Mouse (Mus musculus) bone marrow, adult 2 months (tissue): ENCODE results near the gene 1700001J03Rik. TPM values are rescaled to one million over a fixed set of nuclear protein-coding genes. Genes with fewer than 3 reads are reported as not detected.
"Not testable (repeated sequence)": the region's sequence is repeated elsewhere in the genome, so short reads cannot be mapped to it uniquely, and the experiment has no call there.

ENCODE experiments used
- H3K27ac ChIP-seq: fragments of 200-500 bp; 2 replicates; pipeline ENCODE4 v1.5.1; 2012; ENCODE audit warnings: low read depth, mild to moderate bottlenecking, control low read depth, inconsistent platforms, low read length; ENCODE audit not compliant: control insufficient read depth, poor library complexity, insufficient read depth
- H3K4me1 ChIP-seq: fragments of 200-500 bp; 2 replicates; pipeline ENCODE4 v1.6.1; 2011; ENCODE audit warnings: low read length; ENCODE audit not compliant: control insufficient read depth, insufficient read depth
- H3K4me3 ChIP-seq: fragments of 200-500 bp; replicated peaks from 2 replicates; pipeline ENCODE3; 2011; ENCODE audit warnings: mild to moderate bottlenecking, low read depth, low read length, control low read depth; ENCODE audit not compliant: control insufficient read depth
- CTCF ChIP-seq: fragments of 200-500 bp; IDR thresholded peaks from 2 replicates; pipeline ENCODE4 v1.5.1; 2011; ENCODE audit warnings: low read length, control low read depth; ENCODE audit not compliant: control insufficient read depth, insufficient read depth
- POLR2A ChIP-seq: fragments of 200-500 bp; IDR thresholded peaks from 2 replicates; pipeline ENCODE4 v1.6.1; 2011; ENCODE audit warnings: low read depth, mild to moderate bottlenecking, control low read depth, low read length, borderline replicate concordance; ENCODE audit not compliant: control insufficient read depth
- WGBS: fragments of 180-500 bp; shearing (Covaris S2); methylation state at CpG from one replicate; pipeline ENCODE4 v1.1.7; 2018; 5-methylcytosine and 5-hydroxymethylcytosine counted together
- polyA plus RNA-seq: library from polyadenylated mRNA; stranded (reverse); fragments of >200 nt; gene quantifications from 2 replicates; pipeline ENCODE4 v1.2.4, GENCODE M21; 2011; ENCODE audit warnings: low replicate concordance; ENCODE audit not compliant: missing spikeins, insufficient read depth, insufficient read length

1700001J03Rik gene
- polyA plus RNA-seq, 1 experiment: not detected

GRCm38 (mm10) chr5:146193360-146193759 lies 8.3 kb upstream of the 1700001J03Rik start:
- TF ChIP-seq CTCF (no peak), POLR2A (no peak)
- H3K4me3 ChIP-seq: no peak overlapping the region
- 79% methylated on average over 8 of the region's 8 CpGs for WGBS
- no peaks in the 10 kb centered on the region for H3K4me1 ChIP-seq
- no peak overlapping the region for H3K27ac ChIP-seq

- 60% methylated on average over 3 of the region's 3 CpGs for WGBS
- no peak for TF ChIP-seq POLR2A
- Histone ChIP-seq H3K27ac (no peak overlapping the region), H3K4me1 (no peaks in the 10 kb centered on the region), H3K4me3 (no peak overlapping the region)
These were observed 5.6 kb upstream of the 1700001J03Rik start for GRCm38 (mm10) chr5:146190501-146191269.

- WGBS: 48% methylated on average over 4 of the region's 4 CpGs
- H3K4me1 ChIP-seq: no peaks in the 10 kb centered on the region
- H3K4me3 ChIP-seq: no peak overlapping the region
- TF ChIP-seq CTCF (no peak), POLR2A (no peak)
- no peak overlapping the region for H3K27ac ChIP-seq
These were observed 5.0 kb upstream of the 1700001J03Rik start for GRCm38 (mm10) chr5:146190093-146190492.

- no peak overlapping the region for H3K4me3 ChIP-seq
- TF ChIP-seq POLR2A (no peak), CTCF (no peak)
- H3K4me1 ChIP-seq: no peaks in the 10 kb centered on the region
- no peak overlapping the region for H3K27ac ChIP-seq
- WGBS: 85% methylated on average over 7 of the region's 7 CpGs
These were observed 3.6 kb upstream of the 1700001J03Rik start for GRCm38 (mm10) chr5:146188712-146189111.

- no peak overlapping the region for H3K27ac ChIP-seq
- WGBS: 79% methylated on average over 1 of the region's 1 CpGs
- H3K4me3 ChIP-seq: no peak overlapping the region
- H3K4me1 ChIP-seq: no peaks in the 10 kb centered on the region
- TF ChIP-seq CTCF: no peak
- no peak for TF ChIP-seq POLR2A
These were observed 3.0 kb upstream of the 1700001J03Rik start for GRCm38 (mm10) chr5:146188144-146188543.

- not testable (repeated sequence) for H3K4me1 ChIP-seq, H3K4me3 ChIP-seq, H3K27ac ChIP-seq
- TF ChIP-seq CTCF: peak; percentile 75
- 18% methylated on average over 5 of the region's 5 CpGs for WGBS
These were observed 2.3 kb upstream of the 1700001J03Rik start for GRCm38 (mm10) chr5:146187441-146187840.

GRCm38 (mm10) chr5:146172744-146173143 lies 12.4 kb downstream of the 1700001J03Rik start:
- peak; percentile 36; the same call in 1 of the 2 replicates for TF ChIP-seq CTCF
- 50% methylated on average over 4 of the region's 4 CpGs for WGBS
- not testable (repeated sequence) for H3K27ac ChIP-seq, H3K4me1 ChIP-seq, H3K4me3 ChIP-seq

- H3K27ac ChIP-seq, H3K4me1 ChIP-seq, H3K4me3 ChIP-seq: not testable (repeated sequence)
- 71% methylated on average over 2 of the region's 2 CpGs for WGBS
These were observed 14.5 kb downstream of the 1700001J03Rik start, which contains the start of gene Gm6309 for GRCm38 (mm10) chr5:146170621-146171020. Gene Gm6309 (minus strand): TSS chr5:146170721.

- 88% methylated on average over 3 of the region's 3 CpGs for WGBS
- not testable (repeated sequence) for H3K4me1 ChIP-seq, H3K27ac ChIP-seq, H3K4me3 ChIP-seq
These were observed 24.7 kb downstream of the 1700001J03Rik start, which contains the start of gene Gm5565 for GRCm38 (mm10) chr5:146160439-146160838. Gene Gm5565 (minus strand): TSS chr5:146160539.

- H3K27ac ChIP-seq, H3K4me1 ChIP-seq, H3K4me3 ChIP-seq: not testable (repeated sequence)
- 86% methylated on average over 4 of the region's 4 CpGs for WGBS
These were observed 26.8 kb downstream of the 1700001J03Rik start for GRCm38 (mm10) chr5:146158326-146158725.
